Comparison of ENCODE assay signal across 8 mouse cellular contexts in genomic region chrX:12129230-12129629, GRCm38 (mm10). TPM values are rescaled to one million over a fixed set of nuclear protein-coding genes. Genes with fewer than 3 reads are reported as not detected.
DNase-seq lines count a peak whose midpoint lies in the region; ATAC-seq and TF ChIP-seq lines count a peak whose summit lies in the region.

No protein-coding gene starts in this region.

- intact Hi-C loops in gastrocnemius, adult 2 months (cut with DNase I) = no loop called here

- no peak overlapping the region for H3K9ac ChIP-seq in hindbrain, embryonic 15.5 days
- H3K9ac ChIP-seq in liver, embryonic 11.5 days (ENCODE audit: low read depth, low read length) = no peak overlapping the region

- WGBS in hindbrain, embryonic 15.5 days = 5% methylated on average over 24 of the region's 24 CpGs
- 6% methylated on average over 24 of the region's 24 CpGs for WGBS in liver, embryonic 11.5 days

- no peaks in the 10 kb centered on the region for H3K36me3 ChIP-seq in hindbrain, embryonic 15.5 days
- no peaks in the 10 kb centered on the region for H3K36me3 ChIP-seq in liver, embryonic 11.5 days (ENCODE audit: control insufficient read depth, insufficient read depth, low read length)
- no peaks in the 10 kb centered on the region for H3K36me3 ChIP-seq in myocyte (ENCODE audit: control insufficient read depth, insufficient read depth)

- H3K27me3 ChIP-seq in hindbrain, embryonic 15.5 days = peaks cover 62% of the 10 kb centered on the region
- peaks cover 92% of the 10 kb centered on the region for H3K27me3 ChIP-seq in liver, embryonic 11.5 days (replicated peaks; ENCODE audit: control insufficient read depth, insufficient read depth, low read length)
- no peaks in the 10 kb centered on the region for H3K27me3 ChIP-seq in myocyte (ENCODE audit: control insufficient read depth, insufficient read depth, insufficient read length)

- DNase-seq in layer of hippocampus, postnatal 36 days = peak; percentile 23 to 26
- DNase-seq in layer of hippocampus, adult 11-12 months (ENCODE audit: low spot score) = no peak
- peak; percentile 87 for DNase-seq in adrenal gland, adult 2 months
- peak; percentile 84 for DNase-seq in gastrocnemius, adult 2 months
- DNase-seq in liver, embryonic 11.5 days (ENCODE audit: low spot score) = no peak
- no peak for DNase-seq in right cerebral cortex, postnatal 36 days (ENCODE audit: low spot score in 2 of 2)

- peak overlapping the region; percentile 67 for H3K4me2 ChIP-seq in hindbrain, embryonic 15.5 days
- H3K4me2 ChIP-seq in liver, embryonic 11.5 days = peak overlapping the region; percentile 75
- H3K4me2 ChIP-seq in myocyte (ENCODE audit: low read depth) = peak overlapping the region; percentile 77

- peak overlapping the region; percentile 74 for H3K4me3 ChIP-seq in gastrocnemius, adult 2 months
- peak overlapping the region; percentile 60; the same call in 1 of the 2 replicates for H3K4me3 ChIP-seq in hindbrain, embryonic 15.5 days
- no peak overlapping the region for H3K4me3 ChIP-seq in liver, embryonic 11.5 days (ENCODE audit: low read depth, low read length)
- peak overlapping the region; percentile 28 for H3K4me3 ChIP-seq in myocyte

- TF ChIP-seq CTCF in gastrocnemius, adult 2 months (IDR thresholded peaks at IDR 0.05) = no peak

- ATAC-seq in hindbrain, embryonic 15.5 days (ENCODE audit: low FRiP score, low read depth) = peak; percentile 25; the same call in 1 of the 2 replicates
- ATAC-seq in liver, embryonic 11.5 days (replicated peaks; ENCODE audit: low FRiP score) = no peak

- no peaks in the 10 kb centered on the region for H3K9me3 ChIP-seq in hindbrain, embryonic 15.5 days
- no peaks in the 10 kb centered on the region for H3K9me3 ChIP-seq in liver, embryonic 11.5 days (ENCODE audit: control insufficient read depth, low read length)

- H3K79me2 ChIP-seq in myocyte (ENCODE audit: control insufficient read depth, insufficient read depth) = no peaks in the 10 kb centered on the region

- peaks cover 36% of the 10 kb centered on the region for H3K4me1 ChIP-seq in hindbrain, embryonic 15.5 days (replicated peaks)
- H3K4me1 ChIP-seq in liver, embryonic 11.5 days (replicated peaks; ENCODE audit: control insufficient read depth, insufficient read depth, low read length) = peaks cover 16% of the 10 kb centered on the region

- TF ChIP-seq POLR2A in myocyte (IDR thresholded peaks at IDR 0.05; ENCODE audit: insufficient read length, low read depth) = no peak

- H3K27ac ChIP-seq in gastrocnemius, adult 2 months = peak overlapping the region; percentile 82
- 0 out of 2 replicates have a peak overlapping the region, but pooled peaks have one; percentile 86 for H3K27ac ChIP-seq in hindbrain, embryonic 15.5 days (replicated peaks)
- H3K27ac ChIP-seq in liver, embryonic 11.5 days (ENCODE audit: low read depth, low read length) = no peak overlapping the region

- H3ac ChIP-seq in myocyte (ENCODE audit: control insufficient read depth, insufficient read length) = no peak overlapping the region

TF ChIP-seq in myocyte, 11 proteins besides CTCF, POLR2A, EP300 and RAD21:
- no peak for TF ChIP-seq POLR2AphosphoS2 (IDR thresholded peaks at IDR 0.05; ENCODE audit: insufficient read length, low read depth)
- TF ChIP-seq REST (IDR thresholded peaks at IDR 0.05; ENCODE audit: insufficient read depth, insufficient read length) = no peak
- TF ChIP-seq TCF12 (IDR thresholded peaks at IDR 0.05; ENCODE audit: insufficient read depth, poor library complexity, severe bottlenecking) = no peak
TF ChIP-seq in myocyte: peak in this region for 0.

RNA-seq across cellular contexts. Expression of gene Bcor, which starts 30.9 kb away (rescaled TPM):
- 10 to 100 TPM; 16.9 to 19.3 TPM for total RNA-seq in layer of hippocampus, postnatal 36 days (2021)
- total RNA-seq in adrenal gland, adult 2 months (2021) = 10 to 100 TPM; 11.8 to 16.9 TPM
- 7.5 and 9.3 TPM in 2 replicates for polyA plus RNA-seq in adrenal gland, adult 2 months (2012; rRNA removed)
- 10 to 100 TPM; 14.9 to 17.1 TPM for total RNA-seq in gastrocnemius, adult 2 months (2021)
- polyA plus RNA-seq in hindbrain, embryonic 15.5 days (2015; fragmentation: Nextera tagmentation; extraction: Ambion mirVana) = 13.0 and 15.8 TPM in 2 replicates
- polyA plus RNA-seq in liver, embryonic 11.5 days (2014; fragmentation: Nextera tagmentation; extraction: Ambion mirVana) = 14.5 and 14.8 TPM in 2 replicates
- polyA plus RNA-seq in myocyte (2012; fragmentation: generic; extraction: Trizol) = 12.1 TPM

Comparison
In these comparisons a context has a peak if more than half of its experiments do, and no peak if none do; other contexts are left out.
1. DNase-seq: peak in layer of hippocampus, postnatal 36 days (2 of 2), adrenal gland, adult 2 months (single experiment) and gastrocnemius, adult 2 months (single experiment); none in layer of hippocampus, adult 11-12 months (single experiment), liver, embryonic 11.5 days (single experiment) and right cerebral cortex, postnatal 36 days (0 of 2).
2. Peak in every context shown above with its lines, with median percentiles within 50 percentile points of each other: H3K4me2 ChIP-seq.